Mouse (Mus musculus): ENCODE measurements around the gene Naip5. TPM values are rescaled to one million over a fixed set of nuclear protein-coding genes. Genes with fewer than 3 reads are reported as not detected.
"Not testable (repeated sequence)": the region's sequence is repeated elsewhere in the genome, so short reads cannot be mapped to it uniquely, and the experiment has no call there.

Gene Naip5
- polyA plus RNA-seq, 1 experiment from 2014 or later: 0.69 TPM

DNA sequence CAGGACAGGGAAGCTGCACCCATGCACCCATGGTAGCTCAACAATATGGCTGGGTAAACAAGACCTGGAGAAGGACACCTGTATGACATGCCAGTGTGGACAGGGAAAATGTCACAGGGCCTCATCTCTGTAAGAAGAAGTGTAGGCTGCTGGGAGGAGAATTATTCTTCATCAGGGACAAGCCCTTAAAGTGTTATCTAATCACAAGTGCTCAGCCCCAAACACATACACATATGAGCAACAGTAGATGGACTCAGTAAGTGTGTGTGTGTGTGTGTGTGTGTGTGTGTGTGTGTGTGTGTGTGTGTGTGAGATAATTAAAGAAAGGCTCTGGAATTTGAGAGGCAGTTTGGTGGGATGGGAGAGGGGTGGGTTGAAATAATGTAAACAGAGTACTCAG lies 45.3 kb downstream of the Naip5 start:
- no peak overlapping the region for H3K27ac ChIP-seq
- H3K4me1 ChIP-seq: peaks cover 14% of the 10 kb centered on the region; the same call in 1 of the 2 replicates
- H3K9me3 ChIP-seq (replicated peaks): no peaks in the 10 kb centered on the region
- H3K36me3 ChIP-seq: no peaks in the 10 kb centered on the region
- H3K27me3 ChIP-seq (replicated peaks): no peaks in the 10 kb centered on the region
- peak; percentile 75 for ATAC-seq
- H3K4me2 ChIP-seq: peak overlapping the region; percentile 56
- no peak overlapping the region for H3K9ac ChIP-seq
- peak overlapping the region; percentile 49 for H3K4me3 ChIP-seq

GRCm38 (mm10) chr13:100195421-100195820 lies 50.7 kb downstream of the Naip5 start:
- H3K4me1 ChIP-seq: peaks cover 2% of the 10 kb centered on the region; the same call in 1 of the 2 replicates
- no peaks in the 10 kb centered on the region for H3K9me3 ChIP-seq (replicated peaks)
- no peaks in the 10 kb centered on the region for H3K36me3 ChIP-seq
- no peak for ATAC-seq
- no peaks in the 10 kb centered on the region for H3K27me3 ChIP-seq (replicated peaks)
- no peak overlapping the region for H3K9ac ChIP-seq
- WGBS (ENCODE audit: insufficient replicate concordance): 49% methylated on average over 3 of the region's 3 CpGs
- H3K27ac ChIP-seq: no peak overlapping the region
- no peak overlapping the region for H3K4me3 ChIP-seq
- no peak overlapping the region for H3K4me2 ChIP-seq

- not testable (repeated sequence) for H3K4me1 ChIP-seq; H3K9ac ChIP-seq; H3K27ac ChIP-seq; H3K9me3 ChIP-seq (replicated peaks); ATAC-seq; H3K36me3 ChIP-seq; H3K4me3 ChIP-seq; H3K27me3 ChIP-seq (replicated peaks); H3K4me2 ChIP-seq
These were observed 63.0 kb downstream of the Naip5 start for GRCm38 (mm10) chr13:100183111-100183510.

DNA sequence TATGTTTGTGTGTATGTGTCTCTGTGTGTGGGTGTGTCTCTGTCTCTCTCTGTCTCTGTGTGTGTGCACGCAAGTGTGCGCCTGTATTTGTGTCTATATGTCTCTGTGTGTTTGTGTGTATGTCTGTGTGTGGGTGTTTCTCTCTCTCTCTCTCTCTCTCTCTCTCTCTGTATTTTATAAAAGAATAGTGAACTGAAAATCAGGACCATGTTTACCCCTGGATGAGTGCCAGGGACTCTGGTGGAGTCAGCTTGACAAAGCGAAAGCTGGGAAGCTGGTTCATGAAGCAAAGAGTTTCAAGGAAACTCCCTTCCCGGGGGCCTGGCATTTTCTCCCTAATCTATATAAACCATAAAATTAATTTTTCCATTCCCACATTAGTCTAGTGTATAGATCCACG lies 71.8 kb downstream of the Naip5 start:
- H3K36me3 ChIP-seq; H3K27ac ChIP-seq; H3K9me3 ChIP-seq (replicated peaks); H3K27me3 ChIP-seq (replicated peaks); ATAC-seq; H3K9ac ChIP-seq; H3K4me1 ChIP-seq; H3K4me2 ChIP-seq; H3K4me3 ChIP-seq: not testable (repeated sequence)
- WGBS (ENCODE audit: insufficient replicate concordance): 82% methylated on average over 4 of the region's 5 CpGs

DNA sequence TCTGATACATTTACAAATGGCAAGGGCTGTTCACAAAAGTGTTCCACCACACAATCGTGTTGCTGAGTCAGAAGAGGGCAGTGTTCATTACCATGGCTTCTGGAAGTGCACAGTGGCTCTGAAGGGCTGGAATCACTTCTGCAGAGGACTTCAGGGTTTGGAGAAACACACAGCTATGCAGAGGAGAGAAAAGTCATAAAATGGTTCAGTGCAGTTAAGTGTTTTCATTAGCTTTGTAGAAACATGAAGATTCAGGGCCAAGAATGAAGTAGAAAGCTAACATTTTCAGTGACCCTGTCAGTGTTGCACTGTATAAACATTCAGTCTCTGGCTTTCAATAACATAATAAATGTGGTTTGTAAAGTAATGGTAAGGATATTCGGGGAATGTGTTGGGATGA lies 79.7 kb downstream of the Naip5 start:
- 58% methylated on average over 2 of the region's 2 CpGs for WGBS (ENCODE audit: insufficient replicate concordance)

DNA sequence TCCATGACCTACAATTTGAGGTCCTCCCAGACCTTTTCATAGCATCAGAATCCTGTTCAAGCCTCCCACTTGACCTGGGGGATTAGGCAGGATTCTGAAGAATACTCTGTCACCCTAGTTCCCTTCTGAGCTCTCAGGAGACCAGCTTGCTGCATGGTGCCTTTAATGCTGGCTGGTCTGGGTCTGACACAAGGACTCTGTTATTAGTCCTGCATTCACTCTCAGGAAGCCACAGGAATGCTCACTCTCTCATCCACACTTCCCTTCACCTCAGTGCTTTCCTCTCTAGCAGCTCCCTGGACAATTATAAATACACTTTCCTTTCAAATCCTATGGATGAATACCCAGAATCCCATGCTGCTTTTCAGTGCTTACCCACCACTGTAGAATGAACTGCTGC lies 83.7 kb downstream of the Naip5 start:
- not testable (repeated sequence) for H3K27me3 ChIP-seq (replicated peaks); H3K27ac ChIP-seq; H3K4me1 ChIP-seq; H3K4me3 ChIP-seq; ATAC-seq; H3K4me2 ChIP-seq; H3K9ac ChIP-seq; H3K9me3 ChIP-seq (replicated peaks); H3K36me3 ChIP-seq

More for the DNA sequence above, 79.7 kb downstream of the Naip5 start:
- not testable (repeated sequence) for H3K9ac ChIP-seq; H3K4me1 ChIP-seq; H3K27me3 ChIP-seq (replicated peaks); H3K4me3 ChIP-seq; H3K36me3 ChIP-seq; ATAC-seq; H3K27ac ChIP-seq; H3K4me2 ChIP-seq; H3K9me3 ChIP-seq (replicated peaks)

Other genes with a start within 250 kb of the Naip5 start
- gene Mccc2, start 230.7 kb downstream of the Naip5 start, polyA plus RNA-seq (2016; fragmentation: Nextera tagmentation; extraction: Ambion mirVana): 19.7 and 20.3 TPM in 2 replicates
- 24.9 and 25.0 TPM in 2 replicates for gene Bdp1, start 142.3 kb downstream of the Naip5 start, polyA plus RNA-seq (2016; fragmentation: Nextera tagmentation; extraction: Ambion mirVana)
- gene Serf1, start 138.3 kb downstream of the Naip5 start, polyA plus RNA-seq (2016; fragmentation: Nextera tagmentation; extraction: Ambion mirVana): 31.5 and 33.7 TPM in 2 replicates
- 39.1 and 41.0 TPM in 2 replicates for gene Smn1, start 121.5 kb downstream of the Naip5 start, polyA plus RNA-seq (2016; fragmentation: Nextera tagmentation; extraction: Ambion mirVana)
- gene Naip2, start 44.2 kb downstream of the Naip5 start, polyA plus RNA-seq (2016; fragmentation: Nextera tagmentation; extraction: Ambion mirVana): 1.3 and 1.5 TPM in 2 replicates
- 0.30 and 0.37 TPM in 2 replicates for gene Naip6, start 71.4 kb upstream of the Naip5 start, polyA plus RNA-seq (2016; fragmentation: Nextera tagmentation; extraction: Ambion mirVana)
- not detected in 2 replicates for gene Naip1, start 206.5 kb upstream of the Naip5 start, polyA plus RNA-seq (2016; fragmentation: Nextera tagmentation; extraction: Ambion mirVana)
- gene Gtf2h2, start 246.3 kb upstream of the Naip5 start, polyA plus RNA-seq (2016; fragmentation: Nextera tagmentation; extraction: Ambion mirVana): 46.6 and 52.2 TPM in 2 replicates

Measured in liver, embryonic 12.5 days (tissue).